Mouse (Mus musculus): ENCODE data around the gene Gm17267.
"Not testable (repeated sequence)": the region's sequence is repeated elsewhere in the genome, so short reads cannot be mapped to it uniquely, and the experiment has no call there.

Gene Gm17267

GRCm38 (mm10) chrX:126017257-126017656 lies at the start of gene Gm17267:
TSS of gene Gm17267 (plus strand) at chrX:126017557.
- in situ Hi-C loops (cut with MboI; ENCODE audit: low sequenced_read_pairs), result not testable (repeated sequence)

Measured in CH12F3 (cell line).